Mouse (Mus musculus) lung, postnatal 0 days (tissue): ENCODE measurements at regions not wholly inside any gene's neighbourhood (a gene's known extent, or its start where the extent isn't known, plus 50 kb on each side); places are given as distances from the start of the nearest gene placed in this dataset.

Experiments
- CTCF ChIP-seq: IDR thresholded peaks from 2 replicates; pipeline ENCODE4 v1.5.1; 2016; ENCODE audit warnings: antibody characterized with exemption, mild to moderate bottlenecking
- EP300 ChIP-seq: IDR thresholded peaks from 2 replicates; pipeline ENCODE4 v1.6.1; 2016; ENCODE audit warnings: antibody characterized with exemption, mild to moderate bottlenecking, control low read depth

- TF ChIP-seq CTCF (peak; percentile 86), EP300 (no peak)
Observed at GRCm38 (mm10) chr11:56131339-56131823, 90.6 kb upstream of the Nmur2 start.
